Mouse (Mus musculus) megakaryocyte progenitor cell, adult 5-6 weeks (primary cell): ENCODE results near the gene Pik3r5. TPM values are rescaled to one million over a fixed set of nuclear protein-coding genes. Genes with fewer than 3 reads are reported as not detected.
A peak's percentile ranks its signal among the peaks of the same experiment; 100 is the strongest.

ENCODE experiments used
- ATAC-seq: replicated peaks from 2 replicates; pipeline ENCODE4 v1.8.0; 2016; ENCODE audit warnings: mild to moderate bottlenecking, moderate TSS enrichment, inconsistent platforms; ENCODE audit not compliant: poor library complexity
- total RNA-seq, 2 experiments: library from RNA; stranded (forward) in 1 of 2; stranded (reverse) in 1 of 2; fragments of 157-497, 149-512 nt in 1 of 2; fragments of 200-1000 nt in 1 of 2; gene quantifications; 2 replicates each; pipeline versions ENCODE4 v1.2.3 to v1.2.4; 2015 to 2017

The Pik3r5 gene
- total RNA-seq, 2 experiments from 2014 or later, result 7.0 to 12.8 TPM

DNA sequence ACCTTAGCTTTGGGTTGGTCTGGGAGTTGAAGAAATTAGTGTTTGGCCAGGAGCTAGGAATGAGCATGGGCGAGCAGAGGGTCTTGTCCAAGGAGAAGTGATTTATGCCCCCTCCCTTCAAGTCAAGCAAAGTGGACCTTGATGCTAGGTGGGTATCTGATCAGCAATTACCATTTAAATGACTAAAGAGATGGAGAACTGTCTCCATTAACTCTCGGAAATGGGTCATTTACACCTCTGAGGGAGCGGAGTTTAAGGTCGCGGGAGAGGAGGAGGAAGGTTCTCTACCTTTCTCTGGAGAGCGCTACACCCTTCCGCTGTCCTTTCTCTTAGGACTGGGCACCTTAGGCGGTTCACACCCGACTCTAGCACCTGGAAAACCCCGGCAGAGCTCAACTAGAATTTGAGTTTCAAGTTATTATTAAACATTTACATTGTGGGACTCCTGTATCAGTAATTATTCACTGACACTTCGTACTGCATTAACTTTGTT is 31.1 kb upstream of the Pik3r5 start, which contains the start of gene Ntn1:
Gene Ntn1 (minus strand): TSS at position 97 of the 493 bp plus-strand sequence.
- ATAC-seq, result no peak

DNA sequence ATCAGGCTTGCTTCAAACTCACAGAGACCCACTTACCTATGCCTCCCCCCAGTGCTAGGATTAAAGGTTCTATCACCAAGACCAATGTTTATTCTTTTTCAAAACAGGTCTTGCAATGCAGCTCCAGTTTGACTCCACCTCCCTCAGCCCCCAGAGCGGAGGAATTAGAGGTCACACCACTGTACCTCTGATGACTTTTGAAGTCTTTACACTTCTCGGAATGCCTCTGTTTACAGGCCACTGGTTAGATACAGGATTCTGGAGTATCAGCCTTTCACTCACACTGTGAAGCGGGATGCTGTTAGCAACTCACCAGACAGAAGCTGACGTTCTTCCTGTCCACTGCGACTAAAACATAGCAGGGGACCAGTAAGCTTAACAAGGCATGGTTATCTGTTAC is 30.5 kb upstream of the Pik3r5 start:
- no peak for ATAC-seq

DNA sequence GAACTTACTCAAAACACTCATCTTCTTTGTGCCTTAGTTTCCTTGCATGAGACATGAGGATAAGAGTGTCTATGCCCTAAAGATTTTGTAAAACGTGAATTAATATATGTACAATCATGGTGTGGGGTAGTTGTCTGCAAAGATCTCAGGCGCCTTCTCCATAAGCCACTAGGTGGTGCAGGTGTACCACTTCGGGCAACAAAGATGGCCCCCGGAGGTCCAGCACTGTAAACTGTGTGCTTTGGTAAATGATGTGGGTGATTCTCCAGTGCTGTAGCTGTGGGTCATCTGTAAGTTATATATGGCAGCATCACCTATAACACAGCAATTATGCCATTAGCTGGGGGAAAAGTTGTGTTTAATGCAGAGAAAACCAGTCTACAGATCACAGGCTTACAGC is 27.7 kb upstream of the Pik3r5 start:
- peak; percentile 70 for ATAC-seq

DNA sequence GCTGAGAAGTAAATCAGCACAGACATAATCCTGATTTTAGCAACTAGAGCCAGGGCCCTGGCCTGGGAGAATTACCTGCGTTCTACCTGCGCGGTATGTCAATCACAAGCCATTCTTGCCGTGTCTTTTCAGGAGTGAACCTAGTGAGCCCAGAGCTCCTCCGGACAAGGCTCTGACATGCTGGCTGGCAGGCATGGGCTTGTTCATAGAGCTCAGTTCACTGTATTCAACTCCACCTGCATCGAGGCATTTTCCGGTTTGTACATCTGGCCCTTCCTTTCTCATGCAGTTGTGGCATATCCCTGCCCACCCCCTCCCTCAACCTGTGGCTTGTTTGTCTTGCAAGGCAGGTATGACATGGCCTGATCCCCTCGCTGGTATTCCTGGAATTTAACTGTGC is 26.3 kb upstream of the Pik3r5 start:
- ATAC-seq, result no peak

DNA sequence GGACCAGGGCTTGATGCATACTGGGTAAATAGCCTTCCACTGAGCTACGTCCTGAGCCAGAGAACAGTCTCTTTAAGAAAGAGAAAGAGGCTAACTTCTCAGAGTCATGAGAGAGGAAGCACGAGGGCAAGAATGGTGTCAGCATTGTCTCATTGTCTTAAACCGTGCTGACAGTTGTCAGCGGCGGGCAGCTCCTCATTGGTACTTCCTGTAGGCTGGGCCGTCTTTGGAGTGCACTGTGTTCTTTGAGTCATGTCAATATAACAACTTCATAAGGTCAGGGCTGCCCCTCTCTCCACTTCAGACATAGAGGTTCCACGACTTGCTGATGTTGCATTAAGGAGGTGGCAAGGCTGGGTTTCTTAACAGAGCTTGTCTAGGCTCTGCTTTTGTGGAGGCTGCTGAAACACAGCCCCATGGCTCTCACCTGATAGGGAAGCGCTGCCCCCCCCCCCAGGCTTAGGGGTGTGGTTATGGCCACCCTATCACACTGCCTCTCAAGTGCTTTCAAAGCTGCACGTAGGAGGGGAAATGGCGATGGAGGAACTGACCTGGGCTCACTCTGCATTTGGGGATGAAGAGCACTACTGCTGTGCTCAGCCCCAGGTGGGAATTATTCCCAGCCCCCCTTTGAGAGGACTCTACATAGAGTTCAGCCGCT is 24.5 kb upstream of the Pik3r5 start:
- no peak for ATAC-seq

DNA sequence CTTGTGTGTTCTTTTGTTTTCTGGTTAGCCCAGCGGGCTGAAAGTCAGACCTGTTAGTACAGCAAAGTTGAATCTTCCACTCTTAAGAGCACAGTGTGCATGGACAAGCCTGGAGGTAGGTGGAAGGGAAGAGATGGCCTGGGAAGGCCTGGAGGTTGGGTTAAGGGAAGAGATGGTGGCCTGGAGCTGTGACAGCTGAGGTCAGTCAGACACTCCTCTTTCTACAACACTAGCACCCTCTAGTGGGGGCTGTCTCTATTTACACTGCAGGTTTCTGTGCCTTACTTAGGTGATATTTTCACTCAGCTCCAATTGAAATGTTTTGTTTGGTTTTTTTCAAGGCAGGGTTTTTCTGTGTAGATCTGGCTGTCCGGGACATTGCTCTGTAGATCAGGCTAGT is 23.8 kb upstream of the Pik3r5 start:
- peak; percentile 90 for ATAC-seq

DNA sequence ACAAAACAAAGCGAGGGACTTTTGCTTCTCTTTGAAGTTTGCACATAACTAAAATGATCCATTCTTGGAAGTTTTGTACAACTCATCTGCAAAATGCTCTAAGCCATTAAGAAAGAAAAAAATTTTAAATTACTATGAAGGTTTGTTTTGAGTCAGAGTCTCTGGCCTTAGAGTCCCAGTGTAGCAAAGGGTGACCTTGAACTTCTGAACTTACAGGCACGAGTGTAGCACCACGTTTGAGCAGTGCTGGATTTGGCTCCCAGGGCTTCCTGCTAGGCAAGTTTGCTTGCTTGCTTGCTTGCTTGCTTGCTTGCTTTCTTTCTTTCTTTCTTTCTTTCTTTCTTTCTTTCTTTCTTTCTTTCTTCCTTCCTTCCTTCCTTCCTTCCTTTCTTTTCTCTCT is 14.9 kb upstream of the Pik3r5 start:
- no peak for ATAC-seq

DNA sequence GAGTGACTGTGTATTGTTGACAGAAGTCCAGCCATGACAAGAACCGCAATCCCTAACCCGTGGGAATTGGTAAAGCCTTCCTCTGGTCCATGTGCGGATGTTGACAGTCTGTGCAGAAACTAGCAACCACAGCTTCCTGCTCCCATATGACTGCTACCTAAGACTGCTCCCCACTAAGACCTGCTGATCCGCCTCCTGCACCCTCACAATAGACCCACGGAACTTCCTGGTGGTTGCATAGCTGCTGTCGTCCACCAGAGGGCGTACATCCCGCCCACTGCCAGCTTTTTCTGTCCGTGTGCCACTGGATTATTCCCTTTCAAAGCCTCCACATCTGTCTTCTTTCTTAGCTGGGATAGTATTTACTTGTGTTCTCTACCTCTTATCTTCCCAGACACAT is 14.1 kb upstream of the Pik3r5 start:
- peak; percentile 97 for ATAC-seq

DNA sequence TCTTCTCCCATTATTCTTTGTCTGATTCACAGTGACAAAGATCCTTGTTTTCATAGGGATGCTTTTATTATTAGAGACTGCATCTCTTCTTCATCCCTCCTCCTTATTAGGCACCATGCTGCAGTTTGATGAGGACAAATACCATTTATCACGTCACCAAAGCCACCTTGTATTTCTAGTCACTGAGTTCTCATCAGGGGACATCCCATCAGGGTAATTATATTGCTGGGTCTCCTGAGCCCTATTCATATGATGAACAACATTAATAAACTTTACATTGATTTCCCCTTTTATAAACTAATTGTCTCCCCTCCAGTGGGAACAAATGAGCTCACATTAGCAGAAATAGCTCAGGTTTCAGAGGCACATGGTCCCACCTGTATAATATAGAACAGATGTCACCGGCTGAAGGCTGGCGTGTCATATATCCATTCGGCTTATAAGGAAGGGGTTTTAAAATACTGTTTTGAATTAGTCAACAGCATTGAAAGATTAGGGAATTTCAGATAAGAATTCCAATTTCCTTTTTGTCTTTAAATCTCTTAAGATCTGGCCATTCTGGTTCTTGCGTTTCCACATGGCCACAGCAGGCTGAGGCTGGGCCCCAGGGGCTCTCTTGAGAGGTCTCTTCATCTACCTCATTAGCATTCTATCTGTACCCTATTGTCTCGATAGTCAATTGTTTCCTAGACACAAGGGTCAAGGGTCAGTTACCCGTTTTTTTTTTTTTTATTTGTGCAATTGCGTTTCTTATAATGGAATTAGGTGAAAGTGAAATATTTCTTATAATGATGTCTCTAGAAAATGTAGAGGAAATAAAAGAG is 6.2 kb upstream of the Pik3r5 start:
- ATAC-seq, result no peak

DNA sequence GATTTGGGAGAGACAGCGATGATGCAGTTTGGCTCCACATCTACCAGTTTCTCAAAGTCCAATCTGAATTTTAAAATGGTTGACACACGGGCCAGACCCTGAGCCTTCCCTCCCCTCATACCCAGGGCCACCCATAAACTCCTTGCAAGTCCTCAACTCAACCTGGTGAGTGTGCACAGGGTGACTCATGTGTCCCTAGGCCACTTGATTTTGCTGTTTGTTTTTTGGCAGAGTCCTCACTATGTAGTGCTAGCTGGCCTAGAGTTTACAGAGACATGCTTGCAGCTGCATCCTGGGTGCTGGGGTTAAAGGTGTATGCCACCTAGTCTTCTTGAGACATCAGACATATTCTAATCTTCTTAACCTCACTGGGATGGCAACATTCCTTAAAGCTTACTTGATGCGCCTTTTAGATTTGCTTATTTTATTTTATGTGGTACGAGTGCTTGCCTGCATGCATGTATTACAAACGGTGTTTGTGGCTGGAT is 4.8 kb upstream of the Pik3r5 start:
- ATAC-seq, result no peak

DNA sequence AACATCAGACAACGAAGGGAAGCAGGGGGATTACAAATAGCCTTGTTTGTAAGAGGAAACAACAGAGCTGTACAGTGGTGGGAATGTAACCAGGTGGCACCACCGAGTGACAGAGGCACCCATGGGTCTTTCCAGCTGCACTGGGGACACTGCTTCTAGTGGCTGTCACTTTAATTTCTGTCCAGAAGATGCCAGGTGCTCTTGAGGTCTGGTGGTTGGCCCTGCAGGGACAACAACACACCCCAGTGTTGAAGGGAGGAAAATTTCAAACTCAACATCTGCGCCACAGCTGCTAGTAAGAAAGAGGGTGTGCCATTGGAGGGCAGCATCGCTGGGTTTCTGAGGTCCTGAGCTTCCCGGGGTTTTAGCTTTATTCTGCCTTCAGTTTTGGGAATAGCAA is 1.3 kb upstream of the Pik3r5 start:
- ATAC-seq, result no peak

DNA sequence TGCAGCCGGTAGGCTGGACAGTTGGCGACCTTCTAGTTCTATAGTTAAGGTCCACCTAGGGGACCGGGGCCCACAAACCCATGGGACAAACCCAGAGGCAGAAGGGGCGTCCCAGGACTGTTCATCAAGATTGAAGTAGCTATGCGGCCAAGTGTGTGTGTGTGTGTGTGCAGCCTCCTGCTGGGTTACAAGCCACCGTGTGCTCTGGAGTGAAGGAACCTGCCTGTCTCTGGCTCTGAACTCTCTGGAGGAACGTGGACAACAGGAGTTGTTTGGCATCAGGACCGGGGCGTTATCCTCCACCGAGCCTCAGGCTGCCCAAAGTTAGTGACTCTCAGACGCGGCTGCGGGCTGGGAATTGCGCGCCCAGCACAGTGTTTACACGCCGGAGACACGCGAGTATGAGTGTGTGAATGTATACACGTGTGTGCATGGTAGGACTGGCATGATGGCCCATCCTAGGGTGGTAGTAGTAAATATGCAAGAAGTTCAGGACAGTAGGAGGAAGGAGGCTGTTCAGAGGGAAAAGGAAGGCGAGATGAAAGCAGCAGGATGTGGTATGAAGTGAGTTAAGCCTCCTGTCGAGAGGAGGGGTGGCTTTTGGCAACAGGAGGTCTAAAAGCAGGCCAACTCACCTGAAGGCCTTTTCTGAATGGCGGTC is 570 bp downstream of the Pik3r5 start:
- ATAC-seq, result peak; percentile 10

DNA sequence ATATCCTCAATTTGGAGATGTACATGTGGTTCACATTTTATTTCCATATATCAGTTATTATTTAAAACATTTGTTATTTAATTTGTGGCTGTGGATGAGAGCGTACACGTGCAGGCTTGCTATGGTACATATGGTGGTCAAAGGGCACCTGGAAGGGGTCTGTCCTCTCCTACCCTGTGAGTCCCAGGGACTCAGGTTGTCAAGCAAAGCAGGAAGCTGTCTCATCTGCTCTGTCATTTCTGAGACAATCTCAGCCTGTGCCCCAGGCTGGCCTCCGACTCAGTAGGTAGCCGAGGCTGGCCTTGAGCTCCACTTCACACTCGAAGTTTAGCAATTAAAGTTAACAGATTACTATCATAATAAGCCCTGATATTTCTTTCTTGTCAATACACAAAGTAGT is 1.6 kb downstream of the Pik3r5 start:
- no peak for ATAC-seq

DNA sequence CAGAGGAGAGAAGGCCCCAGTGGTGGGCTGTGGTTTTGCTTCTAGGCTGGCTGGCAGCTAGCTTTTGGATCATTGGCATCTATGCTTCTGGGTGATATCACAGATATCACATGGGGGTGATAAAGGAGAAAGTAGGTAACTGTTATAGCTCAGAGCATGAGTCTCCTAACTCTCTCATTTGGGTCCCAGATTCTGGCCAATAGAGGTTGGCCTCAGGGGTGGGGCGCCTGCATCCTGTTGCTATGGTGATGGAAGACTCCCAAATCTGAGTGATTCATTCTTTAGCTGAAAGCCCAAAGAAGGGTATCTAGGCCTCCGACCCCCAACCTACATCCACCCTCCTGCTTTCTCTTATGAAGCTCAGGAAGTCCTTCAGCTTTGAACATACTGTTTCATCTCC is 2.8 kb downstream of the Pik3r5 start:
- ATAC-seq, result no peak

DNA sequence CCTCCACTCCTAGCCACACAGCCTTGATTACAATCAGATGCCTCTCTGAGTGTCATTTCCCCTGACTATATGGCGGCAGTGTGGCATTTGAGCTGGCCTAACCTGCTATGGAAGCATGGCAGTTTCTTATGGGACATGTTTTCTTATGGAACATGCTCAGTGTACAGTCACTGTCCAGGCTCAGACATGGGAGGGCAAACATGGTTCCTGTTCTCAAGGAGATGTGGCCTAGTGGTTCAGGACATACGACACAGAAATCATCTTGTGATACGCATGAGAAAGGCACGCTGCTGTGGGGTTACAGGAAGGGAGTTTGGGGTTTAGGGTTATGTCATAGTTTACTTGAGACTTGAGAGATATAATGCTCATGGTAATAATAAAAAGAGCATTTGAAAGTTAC is 3.7 kb downstream of the Pik3r5 start:
- ATAC-seq, result no peak

DNA sequence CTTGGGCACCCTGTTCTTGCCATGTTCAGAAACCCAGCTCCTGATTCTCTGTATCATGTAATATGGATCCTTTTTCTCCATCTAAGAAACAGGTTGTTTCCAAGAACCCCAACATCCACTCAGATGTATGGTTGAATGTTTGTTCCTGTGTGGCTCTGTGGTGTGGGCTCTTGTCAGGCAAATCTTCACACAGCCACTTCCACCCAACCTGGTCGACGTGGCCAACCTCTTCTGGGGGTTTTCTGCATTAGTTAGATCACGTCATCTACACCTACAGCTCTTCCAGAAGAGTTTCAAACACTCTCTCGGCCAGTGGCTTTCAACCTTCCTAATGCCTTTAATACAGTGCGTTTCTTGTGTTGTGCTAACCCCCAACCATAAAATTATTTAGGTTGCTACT is 4.5 kb downstream of the Pik3r5 start:
- no peak for ATAC-seq

DNA sequence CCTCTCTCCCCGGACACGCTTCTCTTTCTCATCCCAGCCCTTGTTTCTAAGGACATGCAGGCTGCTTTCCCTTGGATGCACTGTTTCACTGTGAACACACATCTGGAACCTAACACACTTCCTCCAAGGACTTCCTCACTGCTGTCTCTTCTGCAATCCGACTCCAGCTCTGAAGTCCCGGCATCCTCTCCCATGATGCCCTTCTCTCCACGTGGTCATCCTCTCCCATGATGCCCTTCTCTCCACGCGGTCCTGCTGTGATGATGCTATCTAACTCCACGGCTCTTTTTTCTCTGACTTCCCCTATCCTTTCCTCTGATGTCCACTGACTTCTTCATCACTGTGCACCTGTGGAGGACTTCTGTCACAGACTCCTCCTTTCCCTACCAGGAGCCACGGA is 8.2 kb downstream of the Pik3r5 start:
- 0 out of 2 replicates have a peak, but pooled peaks have one; percentile 38 for ATAC-seq

DNA sequence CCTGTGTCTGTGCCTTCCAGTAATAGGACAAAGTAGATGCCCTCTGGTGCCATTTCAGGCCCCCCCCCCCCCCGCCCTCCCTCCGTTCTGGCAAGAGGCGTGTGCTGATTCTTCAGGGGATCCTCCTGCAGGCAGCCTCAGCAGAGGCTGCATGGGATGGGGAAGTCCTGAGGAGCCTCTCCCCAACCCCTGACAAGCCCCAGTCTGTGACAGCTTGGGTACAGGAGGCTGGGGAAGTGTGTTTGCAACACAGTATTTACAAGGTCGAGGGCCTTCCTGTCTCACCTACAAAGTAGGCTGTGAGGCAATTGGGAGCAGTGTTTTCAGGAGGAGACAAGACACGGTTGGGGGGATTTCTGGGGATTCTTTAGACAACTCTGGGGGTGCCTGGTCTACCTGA is 9.0 kb downstream of the Pik3r5 start:
- peak; percentile 65 for ATAC-seq

DNA sequence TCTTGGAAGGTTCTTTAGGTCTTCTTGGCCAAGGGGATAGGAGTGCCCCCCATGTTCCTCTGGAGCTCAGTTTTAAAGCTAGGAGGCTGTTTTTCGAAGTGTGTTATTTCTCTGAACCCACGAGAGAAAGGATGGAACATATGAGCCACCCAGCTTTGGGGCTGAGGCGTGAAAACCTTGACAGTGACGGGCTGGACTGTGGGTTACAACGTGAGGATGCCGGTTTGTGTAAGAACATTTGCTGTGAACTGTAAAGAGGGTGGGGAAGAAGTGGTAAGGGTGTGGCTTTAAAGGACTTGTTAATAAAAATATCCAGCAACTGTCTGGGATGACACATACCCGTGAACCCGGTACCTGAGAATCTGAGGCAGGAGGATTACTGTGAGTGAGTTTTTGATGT is 10.4 kb downstream of the Pik3r5 start:
- no peak for ATAC-seq

DNA sequence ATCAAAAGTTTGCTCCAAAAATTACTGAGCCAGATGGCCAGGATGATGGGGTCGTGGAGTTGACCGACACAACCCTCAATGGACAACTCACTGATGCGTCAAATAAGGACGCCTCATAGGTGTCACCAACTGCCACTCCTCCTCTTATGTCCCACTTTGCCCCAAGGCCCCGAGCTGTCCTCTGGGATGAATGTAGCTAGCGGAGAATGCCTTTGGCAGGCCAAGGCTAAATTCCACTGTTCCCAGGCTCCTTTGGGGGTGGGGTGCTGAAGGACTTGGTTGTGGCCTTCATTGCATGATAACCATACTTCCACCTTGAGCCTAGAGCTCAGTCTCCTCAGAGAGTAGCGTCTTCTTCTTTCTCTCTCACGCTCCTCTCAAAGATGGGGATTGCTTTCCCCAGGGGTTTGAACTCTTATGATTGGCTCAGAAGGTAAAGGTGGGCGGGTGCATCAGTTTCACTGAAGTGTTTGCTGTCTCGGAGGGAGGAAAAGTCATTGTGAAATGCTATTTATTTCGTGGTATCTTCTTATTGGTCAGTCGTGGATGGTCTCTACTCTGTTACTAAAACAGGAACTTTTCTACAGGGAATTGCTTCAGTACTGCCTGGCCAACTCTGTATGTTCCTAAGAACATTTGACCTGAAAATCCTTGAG is 11.2 kb downstream of the Pik3r5 start:
- peak; percentile 81 for ATAC-seq

DNA sequence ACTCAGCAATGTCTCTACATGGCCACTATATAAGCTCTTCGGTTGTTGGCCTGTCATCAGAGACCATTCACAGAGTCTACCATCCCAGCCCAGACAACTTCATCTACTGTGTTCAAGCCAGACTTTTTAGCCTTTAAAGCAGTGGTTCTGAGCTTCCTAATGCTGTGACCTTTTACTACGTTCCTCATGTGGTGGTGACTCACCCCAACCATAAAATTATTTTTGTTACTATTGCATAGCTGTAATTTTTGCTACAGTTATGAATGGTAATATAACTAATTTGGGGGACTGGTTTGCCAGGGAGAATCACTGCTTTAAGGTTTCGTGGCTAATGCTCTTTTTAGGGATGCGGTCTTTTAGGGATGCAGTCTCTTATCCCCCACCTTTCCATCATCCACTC is 14.0 kb downstream of the Pik3r5 start:
- no peak for ATAC-seq
